Mouse (Mus musculus): Measurements from ENCODE around the gene Ttll7. TPM values are rescaled to one million over a fixed set of nuclear protein-coding genes. Genes with fewer than 3 reads are reported as not detected.

Ttll7 gene
- polyA plus RNA-seq, 1 experiment: 1.3 TPM

DNA sequence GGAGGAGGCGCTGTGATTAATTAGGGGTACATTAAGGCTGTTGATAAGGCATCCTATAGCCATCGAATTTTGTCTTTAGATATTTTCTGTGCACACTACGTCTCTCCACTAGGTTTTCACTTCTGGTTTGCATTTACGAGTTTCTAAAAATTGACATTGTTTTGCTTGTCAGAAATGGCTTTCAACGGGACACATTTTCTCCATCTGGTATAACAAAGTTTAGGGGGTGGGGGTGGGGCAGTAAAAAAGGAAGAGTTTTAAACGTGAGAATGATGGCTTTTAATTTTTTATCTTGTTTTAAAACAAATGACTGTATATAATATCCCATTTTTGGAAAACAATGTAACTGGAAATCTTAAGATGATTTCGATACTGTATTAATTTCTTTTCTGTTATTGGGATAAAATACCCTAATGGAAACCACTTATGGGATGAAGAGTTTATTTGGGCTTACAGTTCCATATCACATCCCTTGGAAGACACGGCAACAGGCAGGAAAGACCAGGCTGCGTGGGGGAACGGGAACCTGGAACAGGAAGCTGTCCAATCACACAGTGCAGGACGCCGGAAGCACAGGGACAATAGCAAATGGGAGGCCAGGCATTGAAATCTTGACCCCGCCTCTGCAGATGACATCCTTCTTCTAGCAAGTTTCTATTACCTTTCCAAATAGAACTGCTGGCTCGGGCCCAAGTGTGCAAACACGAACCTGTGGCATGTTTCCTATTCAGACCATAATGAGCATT is 142.7 kb downstream of the Ttll7 start:
- no peak for DNase-seq (ENCODE audit: low read depth)

DNA sequence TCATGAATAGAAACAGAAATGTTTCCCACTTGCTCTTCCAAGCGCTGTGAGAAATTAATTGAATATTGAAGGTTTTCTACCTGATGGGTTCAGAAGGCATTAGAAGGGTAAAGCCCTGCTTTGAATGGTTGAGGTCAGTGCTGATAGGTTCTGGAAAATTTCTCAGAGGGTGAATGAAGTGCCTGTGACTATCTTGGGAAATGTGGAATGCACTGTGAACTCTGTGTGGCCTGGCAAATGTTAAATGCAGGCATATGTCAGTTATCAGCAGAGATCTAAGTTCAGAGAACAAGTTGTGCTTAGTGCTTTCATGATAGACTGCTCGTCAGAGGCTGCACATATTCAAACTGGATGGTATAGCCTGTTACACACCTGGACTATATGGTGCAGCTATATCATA is 147.0 kb downstream of the Ttll7 start:
- no peak for DNase-seq (ENCODE audit: low read depth)

DNA sequence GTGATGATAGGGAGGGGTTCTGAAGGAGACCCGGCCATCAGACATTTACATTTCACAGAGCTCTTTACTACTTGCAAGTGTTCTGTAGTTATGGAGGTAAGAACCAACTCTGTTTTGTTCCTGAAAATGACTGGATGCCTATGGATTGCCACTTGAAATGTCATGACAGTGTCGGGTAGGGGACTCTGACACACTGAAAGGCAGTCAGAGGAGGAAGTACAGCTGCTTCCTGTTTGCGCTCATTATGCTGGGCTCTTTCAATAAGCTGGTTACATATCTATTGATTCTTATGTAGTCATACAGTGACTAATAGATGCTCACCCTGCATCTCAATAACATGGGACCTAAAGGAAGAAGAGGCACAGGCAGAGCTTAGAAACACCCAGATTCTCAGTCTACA is 148.8 kb downstream of the Ttll7 start:
- DNase-seq (ENCODE audit: low read depth): no peak

DNA sequence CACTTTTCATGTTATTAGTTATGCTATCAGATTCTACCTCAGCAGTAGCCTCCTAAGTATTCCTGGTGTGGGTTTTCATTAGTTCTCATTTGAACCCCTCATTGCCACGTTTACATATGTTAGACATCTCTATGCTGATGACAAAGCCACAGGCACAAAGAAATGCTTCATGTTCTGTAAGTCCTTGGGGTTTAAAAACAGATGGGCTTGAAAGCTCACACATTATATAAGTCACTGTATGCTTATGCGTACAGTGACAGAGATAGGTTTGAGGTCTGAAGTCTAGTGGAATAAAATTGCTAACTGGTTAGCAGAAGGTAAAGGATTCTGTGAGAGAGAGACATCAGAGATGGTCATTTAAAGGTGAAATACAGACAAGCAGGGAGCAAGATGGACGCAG is 149.4 kb downstream of the Ttll7 start:
- DNase-seq (ENCODE audit: low read depth): no peak

- DNase-seq (ENCODE audit: low read depth): no peak
Observed at GRCm38 (mm10) chr3:147016506-147016905, 164.3 kb downstream of the Ttll7 start.

GRCm38 (mm10) chr3:147019506-147019905 is 167.3 kb downstream of the Ttll7 start:
- no peak for DNase-seq (ENCODE audit: low read depth)

DNA sequence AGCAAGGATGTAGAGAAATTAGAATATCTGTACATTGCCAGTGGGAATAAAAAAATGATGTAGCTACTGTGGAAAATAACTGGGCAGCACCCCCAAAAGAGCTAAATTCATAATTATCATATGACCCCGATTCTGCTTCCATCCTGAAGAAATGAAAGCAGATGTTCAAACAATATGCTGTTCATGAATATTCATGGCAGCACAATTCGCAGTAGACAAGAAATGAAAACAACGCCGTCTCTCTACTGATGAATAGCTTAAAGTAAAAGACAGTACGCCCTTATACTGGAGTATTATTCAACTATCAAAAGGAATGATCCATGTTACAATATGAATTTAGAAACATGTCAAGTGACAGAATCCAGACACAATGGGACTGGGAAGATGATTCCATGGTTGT is 174.1 kb downstream of the Ttll7 start:
- DNase-seq (ENCODE audit: low read depth): no peak

DNA sequence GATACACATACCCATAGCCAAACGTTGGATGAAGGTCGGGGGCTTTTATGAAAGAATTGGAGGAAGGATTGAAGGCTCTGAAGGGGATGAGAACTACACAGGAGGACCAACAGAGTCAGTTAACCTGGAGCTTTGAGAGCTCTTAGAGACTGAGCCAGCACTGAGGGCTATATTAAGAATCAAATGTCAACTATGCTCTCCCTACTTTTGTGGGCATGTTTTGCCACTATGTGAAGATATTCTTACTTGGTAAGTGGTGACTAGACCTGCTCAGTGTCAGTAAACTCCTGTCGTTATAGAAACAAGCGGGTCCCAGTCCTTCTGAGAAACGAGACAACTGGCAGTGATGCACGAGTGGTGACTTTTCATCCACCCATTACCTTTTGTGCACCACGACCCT is 176.2 kb downstream of the Ttll7 start:
- no peak for DNase-seq (ENCODE audit: low read depth)

DNA sequence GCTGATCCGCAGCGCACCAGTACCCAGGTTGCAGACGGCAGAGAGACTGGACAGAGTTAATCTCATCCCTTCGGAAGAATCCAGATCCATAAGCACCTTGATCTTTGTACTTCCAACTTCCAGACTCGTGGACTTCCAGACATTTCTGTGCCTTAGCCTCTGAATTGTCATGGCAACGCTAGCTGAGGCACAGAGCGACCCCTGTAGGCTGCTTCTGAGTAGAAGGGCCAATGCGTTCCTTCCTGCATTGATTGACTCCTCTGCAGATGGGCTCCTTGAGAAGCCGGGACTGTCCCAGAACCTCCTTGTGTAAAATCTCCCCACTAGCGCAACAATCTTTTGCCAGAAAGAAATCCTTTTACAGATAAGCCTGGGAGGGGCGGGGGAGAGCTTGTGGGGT is 177.6 kb downstream of the Ttll7 start:
- DNase-seq (ENCODE audit: low read depth): no peak

DNA sequence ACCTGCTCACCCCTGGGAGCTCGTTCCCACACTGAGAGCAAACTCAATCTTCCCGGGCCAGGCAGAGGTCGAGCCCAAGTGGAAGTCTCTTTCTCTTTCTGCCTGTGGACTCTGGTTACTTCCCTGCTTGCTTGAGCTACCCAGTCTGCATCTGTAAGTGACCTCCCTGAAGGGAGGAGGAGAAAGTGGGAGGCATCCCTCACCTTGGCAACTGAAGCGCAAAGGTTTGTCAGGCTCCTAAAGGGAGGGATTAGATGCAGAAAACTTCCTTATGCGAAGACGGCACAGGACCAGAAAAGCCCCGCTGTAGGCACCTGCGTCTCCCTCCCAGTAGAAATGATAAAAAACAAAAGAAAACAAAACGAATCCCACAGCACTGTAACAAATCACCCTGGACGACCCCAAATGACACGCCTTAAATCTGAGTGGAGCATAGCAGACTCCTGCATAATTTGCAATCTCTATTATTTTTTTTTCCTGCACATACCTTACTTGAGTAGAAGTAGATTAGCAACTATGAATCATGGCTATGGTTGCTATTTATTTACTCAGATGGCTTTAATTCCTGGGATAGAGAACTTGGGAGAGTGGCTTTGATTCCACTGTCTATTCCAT is 178.2 kb downstream of the Ttll7 start:
- DNase-seq (ENCODE audit: low read depth): no peak

Other genes with a start within 250 kb of the Ttll7 start
- gene Dnase2b, start 236.8 kb upstream of the Ttll7 start, polyA plus RNA-seq (2012; rRNA removed): 0.90 and 1.5 TPM in 2 replicates
- 0.76 and 1.8 TPM in 2 replicates for gene 4930503B20Rik, start 201.1 kb upstream of the Ttll7 start, polyA plus RNA-seq (2012; rRNA removed)
- gene Samd13, start 166.8 kb upstream of the Ttll7 start, polyA plus RNA-seq (2012; rRNA removed): 2.3 and 2.5 TPM in 2 replicates
- 33.7 and 47.9 TPM in 2 replicates for gene Prkacb, start 39.4 kb upstream of the Ttll7 start, polyA plus RNA-seq (2012; rRNA removed)